Mouse (Mus musculus): ENCODE measurements around the gene Slc22a17. TPM values are rescaled to one million over a fixed set of nuclear protein-coding genes. Genes with fewer than 3 reads are reported as not detected.
"Not testable (repeated sequence)": the region's sequence is repeated elsewhere in the genome, so short reads cannot be mapped to it uniquely, and the experiment has no call there.

Gene Slc22a17
- polyA plus RNA-seq, 1 experiment from 2014 or later: 114 TPM

- Histone ChIP-seq H3K9ac (no peak overlapping the region), H3K9me3 (no peaks in the 10 kb centered on the region), H3K4me3 (no peak overlapping the region), H3K36me3 (no peaks in the 10 kb centered on the region), H3K4me1 (no peaks in the 10 kb centered on the region), H3K27ac (no peak overlapping the region), H3K4me2 (replicated peaks) (no peak overlapping the region), H3K27me3 (no peaks in the 10 kb centered on the region)
- ATAC-seq (ENCODE audit: insufficient number of reproducible peaks, insufficient read depth, low FRiP score, low TSS enrichment): no peak
- 51% methylated on average over 12 of the region's 12 CpGs for WGBS
Observed at GRCm38 (mm10) chr14:54950493-54950892, 37.6 kb upstream of the Slc22a17 start.

GRCm38 (mm10) chr14:54948781-54949180, 35.8 kb upstream of the Slc22a17 start:
- Histone ChIP-seq H3K4me1 (no peaks in the 10 kb centered on the region), H3K4me2 (replicated peaks) (no peak overlapping the region), H3K4me3 (no peak overlapping the region), H3K27me3 (no peaks in the 10 kb centered on the region), H3K27ac (no peak overlapping the region), H3K9ac (no peak overlapping the region), H3K36me3 (no peaks in the 10 kb centered on the region), H3K9me3 (no peaks in the 10 kb centered on the region)
- 85% methylated on average over 9 of the region's 9 CpGs for WGBS
- no peak for ATAC-seq (ENCODE audit: insufficient number of reproducible peaks, insufficient read depth, low FRiP score, low TSS enrichment)

GRCm38 (mm10) chr14:54947008-54947407, 34.1 kb upstream of the Slc22a17 start:
- 91% methylated on average over 11 of the region's 11 CpGs for WGBS
- not testable (repeated sequence) for H3K4me3 ChIP-seq; H3K27ac ChIP-seq; H3K4me2 ChIP-seq (replicated peaks); H3K9me3 ChIP-seq; ATAC-seq (ENCODE audit: insufficient number of reproducible peaks, insufficient read depth, low FRiP score, low TSS enrichment); H3K9ac ChIP-seq; H3K36me3 ChIP-seq; H3K27me3 ChIP-seq; H3K4me1 ChIP-seq

GRCm38 (mm10) chr14:54945975-54946704, 33.2 kb upstream of the Slc22a17 start:
- no peak overlapping the region for H3K27ac ChIP-seq
- WGBS: 82% methylated on average over 19 of the region's 19 CpGs
- H3K4me3 ChIP-seq: no peak overlapping the region
- H3K4me1 ChIP-seq: no peaks in the 10 kb centered on the region
- H3K9me3 ChIP-seq: no peaks in the 10 kb centered on the region
- H3K4me2 ChIP-seq (replicated peaks): no peak overlapping the region
- no peak for ATAC-seq (ENCODE audit: insufficient number of reproducible peaks, insufficient read depth, low FRiP score, low TSS enrichment)
- H3K9ac ChIP-seq: no peak overlapping the region
- no peaks in the 10 kb centered on the region for H3K27me3 ChIP-seq
- no peaks in the 10 kb centered on the region for H3K36me3 ChIP-seq

- Histone ChIP-seq H3K9ac (no peak overlapping the region), H3K4me2 (replicated peaks) (no peak overlapping the region), H3K4me3 (no peak overlapping the region), H3K4me1 (no peaks in the 10 kb centered on the region), H3K36me3 (no peaks in the 10 kb centered on the region), H3K9me3 (no peaks in the 10 kb centered on the region), H3K27ac (no peak overlapping the region), H3K27me3 (no peaks in the 10 kb centered on the region)
- 73% methylated on average over 2 of the region's 2 CpGs for WGBS
- ATAC-seq (ENCODE audit: insufficient number of reproducible peaks, insufficient read depth, low FRiP score, low TSS enrichment): no peak
Observed at GRCm38 (mm10) chr14:54944939-54945338, 32.0 kb upstream of the Slc22a17 start.

GRCm38 (mm10) chr14:54943971-54944370, 31.0 kb upstream of the Slc22a17 start:
- H3K27ac ChIP-seq: no peak overlapping the region

GRCm38 (mm10) chr14:54942479-54942878, 29.5 kb upstream of the Slc22a17 start:
- H3K9ac ChIP-seq: no peak overlapping the region
- no peak overlapping the region for H3K4me3 ChIP-seq
- 89% methylated on average over 8 of the region's 8 CpGs for WGBS
- H3K9me3 ChIP-seq: no peaks in the 10 kb centered on the region
- no peaks in the 10 kb centered on the region for H3K4me1 ChIP-seq
- no peak overlapping the region for H3K4me2 ChIP-seq (replicated peaks)
- H3K27me3 ChIP-seq: no peaks in the 10 kb centered on the region
- no peak overlapping the region for H3K27ac ChIP-seq
- no peaks in the 10 kb centered on the region for H3K36me3 ChIP-seq
- no peak for ATAC-seq (ENCODE audit: insufficient number of reproducible peaks, insufficient read depth, low FRiP score, low TSS enrichment)

More at GRCm38 (mm10) chr14:54943971-54944370, 31.0 kb upstream of the Slc22a17 start:
- WGBS: 91% methylated on average over 7 of the region's 7 CpGs
- ATAC-seq (ENCODE audit: insufficient number of reproducible peaks, insufficient read depth, low FRiP score, low TSS enrichment): no peak
- no peak overlapping the region for H3K4me3 ChIP-seq
- H3K27me3 ChIP-seq: no peaks in the 10 kb centered on the region
- no peaks in the 10 kb centered on the region for H3K9me3 ChIP-seq
- no peaks in the 10 kb centered on the region for H3K4me1 ChIP-seq
- no peaks in the 10 kb centered on the region for H3K36me3 ChIP-seq
- H3K4me2 ChIP-seq (replicated peaks): no peak overlapping the region
- H3K9ac ChIP-seq: no peak overlapping the region

- Histone ChIP-seq H3K4me2 (replicated peaks) (no peak overlapping the region), H3K4me3 (no peak overlapping the region), H3K36me3 (no peaks in the 10 kb centered on the region), H3K4me1 (peaks cover 6% of the 10 kb centered on the region), H3K9me3 (no peaks in the 10 kb centered on the region), H3K27me3 (no peaks in the 10 kb centered on the region), H3K9ac (no peak overlapping the region), H3K27ac (no peak overlapping the region)
- no peak for ATAC-seq (ENCODE audit: insufficient number of reproducible peaks, insufficient read depth, low FRiP score, low TSS enrichment)
- WGBS: 60% methylated on average over 13 of the region's 13 CpGs
Observed at GRCm38 (mm10) chr14:54941024-54941978, 28.4 kb upstream of the Slc22a17 start.

GRCm38 (mm10) chr14:54940176-54940530, 27.2 kb upstream of the Slc22a17 start:
- WGBS: 80% methylated on average over 3 of the region's 3 CpGs
- no peak overlapping the region for H3K9ac ChIP-seq
- ATAC-seq (ENCODE audit: insufficient number of reproducible peaks, insufficient read depth, low FRiP score, low TSS enrichment): no peak

GRCm38 (mm10) chr14:54939434-54940175, 26.7 kb upstream of the Slc22a17 start:
- no peak overlapping the region for H3K27ac ChIP-seq
- no peaks in the 10 kb centered on the region for H3K9me3 ChIP-seq
- no peak for ATAC-seq (ENCODE audit: insufficient number of reproducible peaks, insufficient read depth, low FRiP score, low TSS enrichment)
- no peak overlapping the region for H3K9ac ChIP-seq
- H3K4me2 ChIP-seq (replicated peaks): no peak overlapping the region
- H3K4me1 ChIP-seq: peaks cover 12% of the 10 kb centered on the region
- WGBS: 47% methylated on average over 12 of the region's 12 CpGs
- H3K36me3 ChIP-seq: no peaks in the 10 kb centered on the region
- no peaks in the 10 kb centered on the region for H3K27me3 ChIP-seq
- H3K4me3 ChIP-seq: no peak overlapping the region

More at GRCm38 (mm10) chr14:54940176-54940530, 27.2 kb upstream of the Slc22a17 start:
- Histone ChIP-seq H3K36me3 (no peaks in the 10 kb centered on the region), H3K9me3 (no peaks in the 10 kb centered on the region), H3K27me3 (no peaks in the 10 kb centered on the region), H3K27ac (no peak overlapping the region), H3K4me1 (peaks cover 12% of the 10 kb centered on the region), H3K4me2 (replicated peaks) (no peak overlapping the region), H3K4me3 (no peak overlapping the region)

- Histone ChIP-seq H3K27me3 (no peaks in the 10 kb centered on the region), H3K4me1 (peaks cover 12% of the 10 kb centered on the region), H3K27ac (no peak overlapping the region), H3K4me3 (no peak overlapping the region), H3K36me3 (no peaks in the 10 kb centered on the region), H3K4me2 (replicated peaks) (no peak overlapping the region), H3K9me3 (no peaks in the 10 kb centered on the region), H3K9ac (no peak overlapping the region)
- no peak for ATAC-seq (ENCODE audit: insufficient number of reproducible peaks, insufficient read depth, low FRiP score, low TSS enrichment)
- 82% methylated on average over 15 of the region's 15 CpGs for WGBS
Observed at GRCm38 (mm10) chr14:54938431-54939219, 25.7 kb upstream of the Slc22a17 start.
